Mouse (Mus musculus): ENCODE results near the gene Nppc. TPM values are rescaled to one million over a fixed set of nuclear protein-coding genes. Genes with fewer than 3 reads are reported as not detected.

Nppc gene
- polyA plus RNA-seq, 1 experiment from 2014 or later = not detected

DNA sequence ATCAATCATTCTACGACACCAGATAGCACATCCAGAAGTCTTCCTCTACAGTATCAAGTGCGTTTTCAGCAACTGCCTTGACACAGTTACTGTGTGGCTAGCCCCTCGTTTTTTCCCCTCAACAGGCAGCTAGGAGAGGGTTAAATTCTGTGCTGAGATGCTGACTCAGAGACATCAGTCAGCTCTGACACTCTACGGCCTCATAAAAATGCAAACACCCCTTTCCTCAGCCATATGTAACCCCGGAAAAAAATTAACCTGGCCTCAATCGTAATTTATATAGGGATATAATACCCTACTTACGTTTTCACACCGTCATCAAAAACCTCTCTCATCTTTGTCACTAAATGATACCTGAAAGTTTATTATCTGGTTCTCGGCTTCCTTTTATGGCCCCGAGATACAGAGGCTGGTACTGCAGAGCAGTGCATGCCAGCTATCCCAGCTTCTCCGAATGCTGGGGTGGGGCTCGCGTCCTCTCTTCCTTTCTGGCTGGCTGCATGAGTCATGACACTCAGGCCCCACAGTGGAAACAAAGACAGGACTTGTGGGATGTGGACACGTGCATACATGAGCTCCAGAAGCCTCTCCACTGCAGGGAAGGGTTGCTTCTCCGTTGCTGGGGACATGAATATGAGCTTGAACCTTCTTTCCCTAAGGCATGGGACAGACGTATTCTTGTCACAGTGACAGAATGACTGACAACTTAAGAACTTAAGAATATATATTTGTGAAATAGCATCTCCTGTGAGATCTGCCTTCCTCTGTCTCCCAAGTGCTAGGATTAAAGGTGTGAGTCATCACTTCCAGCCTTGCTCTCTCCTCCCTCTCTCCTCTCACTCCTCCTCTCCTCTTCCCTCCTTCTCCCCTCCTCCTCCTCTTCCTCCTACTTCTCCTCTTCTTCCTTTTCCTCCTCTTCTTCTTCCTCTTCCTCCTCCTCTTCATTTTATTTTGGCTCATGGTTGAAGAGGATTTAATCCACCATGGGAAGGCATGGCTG, 47.1 kb downstream of the Nppc start:
- WGBS (ENCODE audit: insufficient replicate concordance) = 37% methylated on average over 16 of the region's 16 CpGs
- Histone ChIP-seq H3K4me2 (no peak overlapping the region), H3K4me1 (replicated peaks) (no peaks in the 10 kb centered on the region), H3K9ac (no peak overlapping the region), H3K36me3 (replicated peaks) (no peaks in the 10 kb centered on the region), H3K9me3 (replicated peaks) (no peaks in the 10 kb centered on the region), H3K4me3 (replicated peaks) (no peak overlapping the region), H3K27me3 (no peaks in the 10 kb centered on the region), H3K27ac (replicated peaks) (no peak overlapping the region)
- no peak for ATAC-seq (ENCODE audit: insufficient read depth)

- Histone ChIP-seq H3K4me3 (replicated peaks) (no peak overlapping the region), H3K36me3 (replicated peaks) (no peaks in the 10 kb centered on the region), H3K27ac (replicated peaks) (no peak overlapping the region), H3K9me3 (replicated peaks) (no peaks in the 10 kb centered on the region), H3K4me1 (replicated peaks) (no peaks in the 10 kb centered on the region), H3K9ac (no peak overlapping the region), H3K27me3 (no peaks in the 10 kb centered on the region), H3K4me2 (no peak overlapping the region)
- ATAC-seq (ENCODE audit: insufficient read depth) = no peak
- 55% methylated on average over 2 of the region's 2 CpGs for WGBS (ENCODE audit: insufficient replicate concordance)
Observed at GRCm38 (mm10) chr1:86622296-86622695, 48.1 kb downstream of the Nppc start.

DNA sequence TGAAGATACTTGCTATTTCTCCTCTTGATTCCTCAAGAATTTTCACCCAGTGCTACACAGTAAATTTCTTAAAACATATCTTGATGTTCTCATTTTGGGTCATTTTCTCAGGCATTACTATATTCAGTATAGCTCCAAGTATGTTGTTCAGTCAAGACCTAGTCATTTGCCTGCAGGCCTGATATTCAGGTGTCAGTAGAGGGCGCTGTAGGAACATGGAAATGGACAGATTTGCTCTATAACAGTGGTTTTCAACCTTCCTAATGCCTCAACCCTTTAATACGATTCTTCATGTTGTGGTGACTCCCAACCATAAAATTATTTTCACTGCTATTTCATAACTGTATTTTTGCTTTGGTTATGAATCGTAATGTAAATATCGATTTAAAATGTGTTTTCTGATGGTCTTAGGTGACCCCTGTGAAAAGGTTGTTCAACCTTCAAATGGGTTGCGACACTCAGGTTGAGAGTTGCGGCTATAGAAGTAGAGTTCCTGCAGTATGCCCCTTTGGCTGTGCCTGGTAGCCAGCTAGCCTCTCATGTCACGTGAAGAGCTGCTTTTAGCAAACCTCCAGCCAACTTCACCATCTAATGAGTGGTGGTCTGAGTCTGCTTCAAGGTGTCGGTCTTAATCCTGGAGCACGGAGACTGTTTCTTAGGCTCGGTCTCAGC, 51.8 kb downstream of the Nppc start:
- no peaks in the 10 kb centered on the region for H3K27me3 ChIP-seq
- WGBS (ENCODE audit: insufficient replicate concordance) = 50% methylated on average over 10 of the region's 10 CpGs
- no peak overlapping the region for H3K9ac ChIP-seq
- no peaks in the 10 kb centered on the region for H3K9me3 ChIP-seq (replicated peaks)
- H3K4me1 ChIP-seq (replicated peaks) = no peaks in the 10 kb centered on the region
- H3K4me3 ChIP-seq (replicated peaks) = no peak overlapping the region
- H3K27ac ChIP-seq (replicated peaks) = no peak overlapping the region
- no peak overlapping the region for H3K4me2 ChIP-seq
- no peak for ATAC-seq (ENCODE audit: insufficient read depth)
- no peaks in the 10 kb centered on the region for H3K36me3 ChIP-seq (replicated peaks)

Small RNA genes within 50 kb of the gene (microRNA-seq; reads per million reads assigned to microRNA genes)
- gene Gm22955 = not detected

Other genes with a start within 250 kb of the Nppc start
- gene Nmur1, start 244.3 kb downstream of the Nppc start, polyA plus RNA-seq (2015; fragmentation: Nextera tagmentation; extraction: Ambion mirVana) = not detected in 2 replicates
- gene Tex44, start 244.2 kb downstream of the Nppc start, polyA plus RNA-seq (2015; fragmentation: Nextera tagmentation; extraction: Ambion mirVana) = not detected in 2 replicates
- 634 and 778 TPM in 2 replicates for gene Ptma, start 143.8 kb downstream of the Nppc start, polyA plus RNA-seq (2015; fragmentation: Nextera tagmentation; extraction: Ambion mirVana)
- gene Pde6d, start 87.9 kb downstream of the Nppc start, polyA plus RNA-seq (2015; fragmentation: Nextera tagmentation; extraction: Ambion mirVana) = 24.7 and 29.0 TPM in 2 replicates
- gene Cops7b, start 87.7 kb downstream of the Nppc start, polyA plus RNA-seq (2015; fragmentation: Nextera tagmentation; extraction: Ambion mirVana) = 13.1 and 13.4 TPM in 2 replicates
- 8.5 and 10.0 TPM in 2 replicates for gene Dis3l2, start 33.2 kb upstream of the Nppc start, polyA plus RNA-seq (2015; fragmentation: Nextera tagmentation; extraction: Ambion mirVana)

All from liver, embryonic 15.5 days (tissue).